Mouse (Mus musculus) testis, adult 10 weeks (tissue): ENCODE data around the gene Lrpap1. TPM values are rescaled to one million over a fixed set of nuclear protein-coding genes. Genes with fewer than 3 reads are reported as not detected.

Source experiments
- polyA plus RNA-seq: library from polyadenylated mRNA; stranded (reverse); fragments of 350-450 nt; fragmentation: Illumina TruSeq; extraction: RNeasy Lipid Tissue Mini Kit (QIAGEN cat#74804); gene quantifications from one replicate; pipeline ENCODE4 v1.2.3, GENCODE M21; 2014; ENCODE audit warnings: low read depth, low replicate concordance

Lrpap1 gene
- polyA plus RNA-seq: 14.7 TPM

GRCm38 (mm10) chr5:35104960-35105921 lies at the start of gene Lrpap1:
Lrpap1 (minus strand) TSS chr5:35105766.

GRCm38 (mm10) chr5:35056604-35057432 lies 48.7 kb downstream of the Lrpap1 start, which contains the start of gene Dok7:
Dok7 (plus strand) TSS chr5:35056766.

Other genes starting within 250 kb of the Lrpap1 start
- 0.21 TPM for gene Msantd1, start 197.8 kb downstream of the Lrpap1 start, polyA plus RNA-seq
- gene Rgs12, start 156.3 kb downstream of the Lrpap1 start, polyA plus RNA-seq: 45.3 TPM
- not detected for gene Hgfac, start 64.3 kb downstream of the Lrpap1 start, polyA plus RNA-seq
- gene Dok7, start 49.0 kb downstream of the Lrpap1 start, polyA plus RNA-seq: 0.27 TPM
- not detected for gene Adra2c, start 172.6 kb upstream of the Lrpap1 start, polyA plus RNA-seq